Mouse (Mus musculus) cerebellum, adult 8-10 months (tissue): ENCODE measurements around the gene Ccl8.

Source experiments
- DNase-seq: peaks from one replicate; pipeline ENCODE4 v3.0.0; 2022

Gene Ccl8

DNA sequence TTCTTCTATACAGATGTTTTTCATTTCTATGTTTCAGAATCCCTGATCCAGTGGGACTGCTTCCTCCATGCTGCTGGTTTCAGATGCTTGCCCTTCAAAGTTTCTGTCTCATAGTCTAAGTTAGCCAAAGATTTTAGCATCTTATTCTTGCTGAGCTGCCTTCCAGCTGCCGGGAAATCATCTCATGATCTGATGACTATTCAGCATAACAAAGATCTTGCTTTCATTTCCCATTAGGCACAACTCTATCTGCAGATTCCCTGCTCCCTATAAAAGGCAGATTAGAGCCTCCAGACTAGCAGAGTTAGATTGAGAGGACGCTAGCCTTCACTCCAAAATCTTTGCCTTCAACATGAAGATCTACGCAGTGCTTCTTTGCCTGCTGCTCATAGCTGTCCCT, at the start of gene Ccl8:
TSS of gene Ccl8 (plus strand) at position 301 of the 400 bp plus-strand sequence.
- DNase-seq, result no peak

GRCm38 (mm10) chr11:82066953-82067571, 47.9 kb upstream of the Ccl8 start:
- DNase-seq, result no peak

GRCm38 (mm10) chr11:82071076-82071475, 43.9 kb upstream of the Ccl8 start:
- DNase-seq, result no peak

DNA sequence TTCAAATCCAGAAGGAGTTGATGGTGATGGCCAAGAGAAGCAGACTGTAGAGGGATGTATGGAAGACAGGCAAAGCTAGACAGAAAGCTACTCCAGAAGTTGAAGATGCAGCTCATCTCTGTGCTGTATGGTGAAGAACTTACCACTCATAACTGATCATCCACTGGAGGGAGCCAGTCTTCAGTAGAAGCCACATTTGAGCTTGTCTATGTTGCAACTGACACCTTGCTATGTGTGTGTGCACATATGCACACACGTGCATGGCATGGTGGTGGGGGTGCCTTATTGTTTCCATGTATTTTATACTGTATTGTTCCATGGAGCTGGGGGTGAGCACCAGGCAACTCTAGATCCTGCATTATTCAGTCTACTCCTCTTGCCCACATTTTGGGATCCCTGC, 42.6 kb upstream of the Ccl8 start:
- DNase-seq, result no peak

DNA sequence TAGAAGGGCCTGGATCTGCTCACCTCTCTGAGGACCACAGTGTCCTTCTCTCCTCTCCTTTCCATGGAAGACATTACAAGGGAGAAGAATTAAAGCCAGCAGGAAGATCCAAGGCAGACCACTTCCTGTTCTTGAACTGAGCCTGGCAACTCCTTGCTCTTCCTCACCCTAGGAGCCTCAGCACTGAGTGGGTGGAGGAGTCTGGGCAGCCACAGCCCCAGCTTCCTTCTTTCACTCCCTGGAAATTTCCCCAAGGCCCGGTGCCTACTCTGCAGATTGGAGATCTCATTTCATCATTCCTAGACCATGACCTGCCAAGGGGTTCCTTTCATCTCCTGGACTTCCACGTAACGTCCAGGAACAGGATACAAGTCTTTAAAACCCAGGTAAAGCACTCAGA, 42.0 kb upstream of the Ccl8 start:
- no peak for DNase-seq

DNA sequence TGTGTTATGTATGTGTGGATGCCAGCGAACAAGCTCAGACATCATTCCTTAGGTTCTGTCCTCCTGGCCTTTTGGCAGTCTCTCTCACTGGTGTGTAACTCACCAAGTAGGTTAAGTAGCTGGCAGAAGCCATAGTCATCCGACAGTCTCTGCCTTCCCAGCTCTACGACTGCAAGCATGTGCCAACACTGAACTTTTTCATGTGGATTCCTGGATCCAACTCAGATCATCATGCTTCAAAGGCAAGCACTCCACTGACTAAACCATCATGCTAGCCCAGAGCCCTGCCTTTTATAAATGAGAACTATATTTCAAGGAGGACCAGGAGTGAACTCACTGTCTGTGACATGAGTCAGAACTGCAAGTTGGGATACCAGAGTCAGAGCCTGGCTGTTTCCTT, 41.3 kb upstream of the Ccl8 start:
- no peak for DNase-seq

DNA sequence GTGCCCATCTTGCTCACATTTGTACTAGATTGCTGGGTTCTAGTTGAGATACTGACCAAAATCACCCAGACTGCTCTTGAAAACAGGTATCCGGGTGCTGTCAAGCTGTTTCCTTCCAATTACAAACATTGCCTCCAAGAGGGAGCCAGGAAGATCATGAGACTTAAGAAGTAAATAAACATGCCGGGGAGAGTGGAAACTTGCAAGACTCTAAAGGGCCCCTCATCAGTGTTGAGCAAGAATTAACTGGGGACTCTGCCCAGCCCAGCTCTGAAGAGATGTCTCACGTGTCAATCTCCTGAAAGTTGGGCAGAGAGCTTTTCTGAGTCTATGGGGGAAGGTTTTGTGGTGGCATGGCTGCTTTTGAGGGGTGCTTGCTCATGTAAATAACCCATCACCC, 38.0 kb upstream of the Ccl8 start:
- no peak for DNase-seq

DNA sequence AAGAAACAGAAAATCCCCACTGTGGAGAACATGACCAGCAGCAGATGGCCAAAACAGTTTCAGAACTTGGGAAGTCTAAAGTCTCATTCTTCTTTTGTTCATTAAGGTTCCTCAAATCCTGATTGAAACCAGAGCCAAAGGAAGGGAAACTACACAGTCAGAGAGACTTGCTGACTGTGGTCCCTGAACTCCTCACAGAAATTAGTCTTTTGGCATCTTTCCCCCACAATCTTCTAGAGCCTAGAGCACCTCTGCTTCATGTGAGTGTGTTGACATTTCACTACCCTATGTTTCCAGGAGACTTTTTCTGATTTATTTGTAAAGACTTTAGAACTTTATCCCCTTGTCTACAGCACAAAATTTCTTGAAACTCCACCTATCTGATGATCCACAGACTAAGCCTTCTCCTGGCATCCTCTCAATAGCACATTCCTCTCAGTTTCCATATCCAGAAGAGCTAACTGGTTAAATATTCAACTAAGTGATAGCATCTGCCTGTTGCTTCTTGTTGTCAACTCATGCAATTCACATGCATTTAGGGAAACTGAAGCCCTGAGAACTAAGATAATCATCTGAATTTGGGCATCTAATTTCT, 36.8 kb upstream of the Ccl8 start:
- no peak for DNase-seq

- DNase-seq, result no peak
Measured at GRCm38 (mm10) chr11:82080865-82081264, 34.1 kb upstream of the Ccl8 start.

- no peak for DNase-seq
Measured at GRCm38 (mm10) chr11:82084360-82084759, 30.6 kb upstream of the Ccl8 start.

GRCm38 (mm10) chr11:82099511-82100323, 15.3 kb upstream of the Ccl8 start:
- no peak for DNase-seq

DNA sequence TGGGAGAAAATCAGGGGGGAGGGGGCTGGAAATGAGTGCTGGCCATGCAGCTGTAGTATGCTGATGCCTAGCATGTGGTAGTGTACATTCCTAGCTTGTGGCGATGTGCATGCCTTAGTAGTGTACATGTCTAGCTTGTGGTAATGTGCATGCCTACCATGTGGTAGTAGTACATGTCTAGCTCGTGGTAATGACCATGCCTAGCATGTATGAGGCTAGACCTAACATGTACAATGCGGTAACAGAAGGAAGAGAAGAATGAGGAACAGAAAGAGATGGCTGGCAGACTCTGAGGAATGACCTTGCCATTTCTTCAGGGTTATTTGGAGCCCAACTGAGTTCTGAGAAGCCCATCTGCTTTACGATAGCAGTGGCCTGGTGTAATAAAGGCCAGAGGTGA, 13.9 kb upstream of the Ccl8 start:
- no peak for DNase-seq

GRCm38 (mm10) chr11:82101529-82101928, 13.5 kb upstream of the Ccl8 start, which contains the start of gene Ccl12:
TSS of gene Ccl12 (plus strand) at chr11:82101845.
- no peak for DNase-seq

DNA sequence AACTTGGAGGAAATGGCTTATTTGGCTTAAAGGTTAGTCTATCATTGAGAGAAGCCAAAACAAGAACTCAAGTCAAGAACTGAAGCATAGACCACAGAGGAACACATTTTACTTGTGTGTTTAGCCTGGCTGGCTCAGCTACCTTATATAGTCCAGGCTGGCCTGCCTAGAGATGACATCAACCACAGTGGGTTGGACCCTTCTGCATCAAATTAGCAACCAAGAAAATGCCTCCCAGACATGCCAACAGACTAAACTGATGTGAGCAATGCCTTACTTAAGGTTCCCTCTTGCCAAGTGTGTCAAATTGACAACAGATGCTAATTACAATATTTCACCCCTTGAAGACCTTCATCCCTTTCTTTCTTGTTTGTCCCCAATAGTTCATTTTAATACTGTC, 5.4 kb upstream of the Ccl8 start:
- DNase-seq, result no peak

GRCm38 (mm10) chr11:82110372-82111248, 4.4 kb upstream of the Ccl8 start:
- no peak for DNase-seq

GRCm38 (mm10) chr11:82116041-82116440, 1.1 kb downstream of the Ccl8 start:
- DNase-seq, result no peak

DNA sequence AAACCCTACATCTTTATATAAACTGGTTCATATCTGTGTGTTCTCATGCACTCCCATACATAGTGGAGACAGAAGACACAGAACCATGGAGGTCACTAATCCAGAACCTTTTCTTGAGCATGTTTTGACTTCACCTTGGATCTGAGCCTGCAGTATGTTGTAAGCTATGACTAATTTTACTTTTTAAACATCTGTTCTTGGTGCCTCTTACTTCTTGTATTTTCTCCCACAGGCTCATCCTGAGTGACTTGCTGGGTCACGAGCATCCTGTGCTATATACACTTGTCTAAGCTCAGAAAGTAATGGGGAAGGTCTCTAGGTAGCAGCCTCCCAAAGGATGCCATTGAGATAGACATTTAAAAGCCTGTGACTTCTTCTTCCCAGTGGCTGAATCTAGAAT, 18.0 kb downstream of the Ccl8 start:
- DNase-seq, result no peak

GRCm38 (mm10) chr11:82136196-82136595, 21.2 kb downstream of the Ccl8 start:
- DNase-seq, result no peak

- no peak for DNase-seq
Measured at GRCm38 (mm10) chr11:82139492-82140094, 24.6 kb downstream of the Ccl8 start.

- no peak for DNase-seq
Measured at GRCm38 (mm10) chr11:82159126-82159525, 44.1 kb downstream of the Ccl8 start.

DNA sequence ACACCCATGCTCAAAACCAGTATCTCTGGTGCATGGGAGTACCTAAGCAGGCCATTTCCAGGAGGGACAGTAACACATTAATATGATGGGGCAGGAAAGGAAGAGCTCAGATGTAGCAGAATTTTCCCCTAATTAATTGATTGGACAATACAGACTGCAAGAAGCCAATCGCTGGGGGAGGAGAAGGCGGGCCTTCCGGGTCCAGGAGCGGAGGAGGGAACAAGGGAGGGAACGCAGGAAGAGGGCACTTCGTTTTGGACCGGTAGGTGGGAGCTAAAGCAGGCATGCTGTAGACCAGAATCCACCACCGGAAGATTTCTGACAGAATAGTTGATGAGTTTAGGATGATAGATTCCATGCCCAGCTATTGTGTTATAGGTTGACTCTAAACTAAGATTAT, 48.3 kb downstream of the Ccl8 start:
- no peak for DNase-seq
